9 mouse cellular contexts compared by ENCODE assay signal in the genomic region with DNA sequence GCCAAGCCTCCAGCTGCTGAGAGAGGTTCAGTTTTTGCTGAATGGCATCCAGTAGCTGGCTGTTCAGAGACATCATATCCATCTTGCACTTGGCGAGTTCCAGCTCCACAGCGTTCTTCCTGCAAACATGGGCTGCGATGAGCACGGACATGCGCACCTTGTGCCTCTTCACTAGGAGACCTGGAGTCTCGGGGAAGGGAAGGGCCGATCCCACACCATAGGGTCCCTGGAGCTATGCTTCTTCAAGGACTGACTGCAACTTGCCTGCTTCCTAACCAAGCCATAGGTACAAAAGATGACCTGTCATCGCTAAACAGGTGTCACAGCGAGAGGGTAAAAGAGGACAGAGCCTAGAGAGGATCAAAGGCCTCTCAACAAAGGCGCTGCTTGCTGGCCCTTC. TPM values are rescaled to one million over a fixed set of nuclear protein-coding genes. Genes with fewer than 3 reads are reported as not detected.
DNase-seq lines count a peak whose midpoint lies in the region; ATAC-seq lines count a peak whose summit lies in the region.
"Had no signal": no experiment of that assay in that cellular context is flagged by ENCODE, and none has a peak within 500 bp of the region (broad histone marks: within the 10 kb centered on the region; RNA-seq: fewer than 3 reads in every experiment).

No protein-coding gene starts in this region.

- peak overlapping the region; percentile 69; the same call in 1 of the 2 replicates for H3K4me2 ChIP-seq in heart, embryonic 11.5 days
- H3K4me2 ChIP-seq in midbrain, embryonic 11.5 days, result no peak overlapping the region
- H3K4me2 ChIP-seq in liver, embryonic 13.5 days, result peak overlapping the region; percentile 70

- no peaks in the 10 kb centered on the region for H3K9me3 ChIP-seq in heart, embryonic 11.5 days (replicated peaks; ENCODE audit: control insufficient read depth, low read length)
- no peaks in the 10 kb centered on the region for H3K9me3 ChIP-seq in midbrain, embryonic 10.5 days (replicated peaks)
- H3K9me3 ChIP-seq in midbrain, embryonic 11.5 days (ENCODE audit: control insufficient read depth, low read length), result no peaks in the 10 kb centered on the region
- no peaks in the 10 kb centered on the region for H3K9me3 ChIP-seq in liver, embryonic 13.5 days (replicated peaks)

- no peak for ATAC-seq in heart, embryonic 11.5 days (replicated peaks; ENCODE audit: insufficient number of reproducible peaks, low FRiP score, low TSS enrichment)
- no peak for ATAC-seq in midbrain, embryonic 11.5 days (ENCODE audit: low FRiP score)
- no peak for ATAC-seq in liver, embryonic 13.5 days (ENCODE audit: low read depth)

- H3K36me3 ChIP-seq in heart, embryonic 11.5 days (ENCODE audit: control insufficient read depth, insufficient read depth, low read length), result no peaks in the 10 kb centered on the region
- H3K36me3 ChIP-seq in midbrain, embryonic 10.5 days, result peaks cover 15% of the 10 kb centered on the region
- no peaks in the 10 kb centered on the region; the same call in 1 of the 2 replicates for H3K36me3 ChIP-seq in midbrain, embryonic 11.5 days (ENCODE audit: control insufficient read depth, insufficient read depth, low read length)
- peaks cover 11% of the 10 kb centered on the region for H3K36me3 ChIP-seq in liver, embryonic 13.5 days

- peaks cover 3% of the 10 kb centered on the region; the same call in 1 of the 2 replicates for H3K4me1 ChIP-seq in heart, embryonic 11.5 days (ENCODE audit: control insufficient read depth, insufficient read depth, low read length)
- H3K4me1 ChIP-seq in midbrain, embryonic 10.5 days, result peaks cover 21% of the 10 kb centered on the region
- H3K4me1 ChIP-seq in midbrain, embryonic 11.5 days (ENCODE audit: control insufficient read depth, insufficient read depth, low read length), result peaks cover 8% of the 10 kb centered on the region
- peaks cover 20% of the 10 kb centered on the region for H3K4me1 ChIP-seq in liver, embryonic 13.5 days (replicated peaks)

- DNase-seq in heart, postnatal 36 days, result no peak
- no peak for DNase-seq in midbrain, embryonic 10.5 days (ENCODE audit: low spot score)
- DNase-seq in midbrain, embryonic 11.5 days (ENCODE audit: low spot score, missing footprints), result no peak
- no peak for DNase-seq in liver, embryonic 13.5 days
- DNase-seq in retina, postnatal 1 day, result no peak
- DNase-seq in thymus, postnatal 36 days, result no peak
- DNase-seq in cerebellum, postnatal 36 days, result no peak
- DNase-seq: thymus, postnatal 4 days had no signal

- H3K27me3 ChIP-seq in heart, embryonic 11.5 days (ENCODE audit: control insufficient read depth, insufficient read depth, low read length), result no peaks in the 10 kb centered on the region
- H3K27me3 ChIP-seq in midbrain, embryonic 10.5 days (ENCODE audit: low read depth, poor library complexity, severe bottlenecking), result no peaks in the 10 kb centered on the region
- H3K27me3 ChIP-seq in midbrain, embryonic 11.5 days (ENCODE audit: control insufficient read depth, insufficient read depth, low read length), result no peaks in the 10 kb centered on the region
- H3K27me3 ChIP-seq in liver, embryonic 13.5 days, result no peaks in the 10 kb centered on the region

- 87% methylated on average over 10 of the region's 10 CpGs for WGBS in heart, embryonic 11.5 days (ENCODE audit: insufficient replicate concordance)
- WGBS in midbrain, embryonic 10.5 days, result 93% methylated on average over 10 of the region's 10 CpGs
- 93% methylated on average over 10 of the region's 10 CpGs for WGBS in midbrain, embryonic 11.5 days
- 91% methylated on average over 10 of the region's 10 CpGs for WGBS in liver, embryonic 13.5 days (ENCODE audit: insufficient replicate concordance)

- H3K4me3 ChIP-seq in heart, embryonic 11.5 days (ENCODE audit: low read depth, low read length), result no peak overlapping the region
- peak overlapping the region; percentile 56; the same call in 1 of the 2 replicates for H3K4me3 ChIP-seq in midbrain, embryonic 10.5 days
- no peak overlapping the region for H3K4me3 ChIP-seq in midbrain, embryonic 11.5 days (ENCODE audit: low read depth, low read length)
- peak overlapping the region; percentile 51; the same call in 1 of the 2 replicates for H3K4me3 ChIP-seq in liver, embryonic 13.5 days (replicated peaks)

- intact Hi-C loops in heart, postnatal 36 days (cut with DNase I), result loop anchor here (2.0 to 10.0 kb wide), 2 partner anchors 17 to 373 kb away; a partner anchor contains a TSS

- H3K9ac ChIP-seq in heart, embryonic 11.5 days (ENCODE audit: low read depth, low read length), result no peak overlapping the region; the same call in 1 of the 2 replicates
- H3K9ac ChIP-seq in midbrain, embryonic 11.5 days (ENCODE audit: low read length), result no peak overlapping the region; the same call in 1 of the 2 replicates
- peak overlapping the region; percentile 64 for H3K9ac ChIP-seq in liver, embryonic 13.5 days

- H3K27ac ChIP-seq in heart, embryonic 11.5 days (ENCODE audit: low read depth, low read length), result no peak overlapping the region
- no peak overlapping the region for H3K27ac ChIP-seq in midbrain, embryonic 10.5 days (replicated peaks)
- no peak overlapping the region for H3K27ac ChIP-seq in midbrain, embryonic 11.5 days (ENCODE audit: low read depth, low read length)
- H3K27ac ChIP-seq in liver, embryonic 13.5 days, result 0 out of 2 replicates have a peak overlapping the region, but pooled peaks have one; percentile 55

RNA-seq across cellular contexts. Expression of a gene that starts 20.1 kb away (rescaled TPM):
- polyA plus RNA-seq in heart, embryonic 11.5 days (2014; fragmentation: Nextera tagmentation; extraction: Ambion mirVana), result 19.2 and 20.1 TPM in 2 replicates
- total RNA-seq in heart, postnatal 36 days (2021), result 10 to 100 TPM; 43.1 to 46.3 TPM
- polyA plus RNA-seq in midbrain, embryonic 10.5 days (2016; fragmentation: Nextera tagmentation; extraction: Ambion mirVana), result 11.8 and 13.3 TPM in 2 replicates
- 19.4 and 19.6 TPM in 2 replicates for polyA plus RNA-seq in midbrain, embryonic 11.5 days (2014; fragmentation: Nextera tagmentation; extraction: Ambion mirVana)
- 14.7 and 16.7 TPM in 2 replicates for polyA plus RNA-seq in liver, embryonic 13.5 days (2015; fragmentation: Nextera tagmentation; extraction: Ambion mirVana)

Comparison
In these comparisons a context has a peak if more than half of its experiments do, and no peak if none do; other contexts are left out.
1. H3K4me3 ChIP-seq: peak in midbrain, embryonic 10.5 days (single experiment) and liver, embryonic 13.5 days (single experiment); none in heart, embryonic 11.5 days (single experiment) and midbrain, embryonic 11.5 days (single experiment).